Mouse (Mus musculus): ENCODE results near the gene Lars2.

The Lars2 gene

GRCm38 (mm10) chr9:123509638-123510604 lies 143.2 kb downstream of the Lars2 start:
- no peak for DNase-seq

- no peak for DNase-seq
Observed at GRCm38 (mm10) chr9:123510926-123511325, 144.2 kb downstream of the Lars2 start.

Data from cerebellum, adult 9-10 months (tissue).